Mouse (Mus musculus): ENCODE measurements at regions not wholly inside any gene's neighbourhood (a gene's known extent, or its start where the extent isn't known, plus 50 kb on each side); places are given as distances from the start of the nearest gene placed in this dataset.

GRCm38 (mm10) chr16:42479978-42480377, 139.5 kb upstream of the Gap43 start:
- TF ChIP-seq CTCF (IDR thresholded peaks at IDR 0.05; ENCODE audit: low read depth) (no peak), EP300 (IDR thresholded peaks at IDR 0.05; ENCODE audit: low read depth) (no peak)
